Mouse (Mus musculus) leukemia stem cell, adult 10-12 weeks (primary cell): Measurements from ENCODE around the gene Eci1. TPM values are rescaled to one million over a fixed set of nuclear protein-coding genes. Genes with fewer than 3 reads are reported as not detected.

Experiments
- polyA plus RNA-seq: library from polyadenylated mRNA; stranded (reverse); fragments of >175 nt; gene quantifications from 2 replicates; pipeline ENCODE4 v1.2.3, GENCODE M21; 2012; ENCODE audit warnings: low replicate concordance

The Eci1 gene
- 47.6 and 50.3 TPM in 2 replicates for polyA plus RNA-seq

GRCm38 (mm10) chr17:24426471-24427169 is at the start of gene Eci1:
Gene Eci1, plus strand, starts transcription at chr17:24426641.

GRCm38 (mm10) chr17:24414230-24414976 is 12.0 kb upstream of the Eci1 start, which contains the start of gene Rnps1:
Gene Rnps1, plus strand, starts transcription at chr17:24414565.

GRCm38 (mm10) chr17:24442632-24443155 is 16.3 kb downstream of the Eci1 start, which contains the start of gene Dnase1l2:
Gene Dnase1l2, minus strand, starts transcription at chr17:24443105.

GRCm38 (mm10) chr17:24469910-24470602 is 43.6 kb downstream of the Eci1 start, which contains the start of the genes E4f1 and Pgp:
Gene E4f1, minus strand, starts transcription at chr17:24470313.
Gene Pgp, plus strand, starts transcription at chr17:24470392.

GRCm38 (mm10) chr17:24473612-24474275 is 47.3 kb downstream of the Eci1 start, which contains the start of gene Bricd5:
Gene Bricd5, plus strand, starts transcription at chr17:24473884.

GRCm38 (mm10) chr17:24478663-24479380 is 52.4 kb downstream of the Eci1 start, which contains the start of gene Mlst8:
Gene Mlst8, minus strand, starts transcription at chr17:24479078.

GRCm38 (mm10) chr17:24488186-24488661 is 61.8 kb downstream of the Eci1 start, which contains the start of gene Caskin1:
Gene Caskin1, plus strand, starts transcription at chr17:24488601.

Other genes starting within 250 kb of the Eci1 start
- 4.3 and 11.2 TPM in 2 replicates for gene Tbc1d24, start 221.1 kb upstream of the Eci1 start, polyA plus RNA-seq
- 0.67 and 1.5 TPM in 2 replicates for gene Ntn3, start 217.1 kb upstream of the Eci1 start, polyA plus RNA-seq
- gene Tedc2, start 205.8 kb upstream of the Eci1 start, polyA plus RNA-seq = 20.8 and 26.4 TPM in 2 replicates
- gene Ccnf, start 175.2 kb upstream of the Eci1 start, polyA plus RNA-seq = 65.1 and 76.8 TPM in 2 replicates
- gene Abca17, start 75.6 kb upstream of the Eci1 start, polyA plus RNA-seq = not detected in 2 replicates
- 33.9 and 35.9 TPM in 2 replicates for gene Abca3, start 74.7 kb upstream of the Eci1 start, polyA plus RNA-seq
- 278 and 467 TPM in 2 replicates for gene Rnps1, start 12.1 kb upstream of the Eci1 start, polyA plus RNA-seq
- 0.41 TPM in 1 of 2 replicates, not detected in the other for gene Dnase1l2, start 16.5 kb downstream of the Eci1 start, polyA plus RNA-seq
- 21.8 and 23.0 TPM in 2 replicates for gene E4f1, start 43.7 kb downstream of the Eci1 start, polyA plus RNA-seq
- gene Pgp, start 43.8 kb downstream of the Eci1 start, polyA plus RNA-seq = 86.0 and 114 TPM in 2 replicates
- 0.56 and 0.61 TPM in 2 replicates for gene Bricd5, start 47.2 kb downstream of the Eci1 start, polyA plus RNA-seq
- 6.4 and 15.9 TPM in 2 replicates for gene Mlst8, start 52.4 kb downstream of the Eci1 start, polyA plus RNA-seq
- 0.03 TPM in 1 of 2 replicates, not detected in the other for gene Caskin1, start 62.0 kb downstream of the Eci1 start, polyA plus RNA-seq
- gene Traf7, start 101.3 kb downstream of the Eci1 start, polyA plus RNA-seq = 121 and 190 TPM in 2 replicates
- 0.14 and 1.1 TPM in 2 replicates for gene Rab26, start 107.6 kb downstream of the Eci1 start, polyA plus RNA-seq
- 8.9 and 14.3 TPM in 2 replicates for gene Pkd1, start 123.2 kb downstream of the Eci1 start, polyA plus RNA-seq
- gene Tsc2, start 206.0 kb downstream of the Eci1 start, polyA plus RNA-seq = 37.0 and 60.0 TPM in 2 replicates
- gene Nthl1, start 206.0 kb downstream of the Eci1 start, polyA plus RNA-seq = 4.3 and 4.4 TPM in 2 replicates
- 2.0 and 5.8 TPM in 2 replicates for gene Slc9a3r2, start 223.7 kb downstream of the Eci1 start, polyA plus RNA-seq
- 1.1 and 4.6 TPM in 2 replicates for gene Npw, start 231.8 kb downstream of the Eci1 start, polyA plus RNA-seq
- gene Zfp598, start 243.0 kb downstream of the Eci1 start, polyA plus RNA-seq = 144 and 147 TPM in 2 replicates